In genomic region chr6:95116513-95116912, GRCm38 (mm10) we compare ENCODE assay signal across 8 mouse cellular contexts. TPM values are rescaled to one million over a fixed set of nuclear protein-coding genes. Genes with fewer than 3 reads are reported as not detected.
A peak's percentile ranks its signal among the peaks of the same experiment; 100 is the strongest.
DNase-seq lines count a peak whose midpoint lies in the region; ATAC-seq and TF ChIP-seq lines count a peak whose summit lies in the region.
"Had no signal": no experiment of that assay in that cellular context is flagged by ENCODE, and none has a peak within 500 bp of the region (broad histone marks: within the 10 kb centered on the region; RNA-seq: fewer than 3 reads in every experiment).

No protein-coding gene starts in this region.

- TF ChIP-seq CTCF in MEL (IDR thresholded peaks at IDR 0.05 in 2 of 3, conservative IDR thresholded peaks at IDR 0.05 in 1 of 3; ENCODE audit: control insufficient read depth in 1 of 3, insufficient read depth in 1 of 3, low read depth in 2 of 3, low read length in 3 of 3, poor library complexity in 1 of 3, severe bottlenecking in 1 of 3), result no peak

- no peak for TF ChIP-seq POLR2A in MEL (IDR thresholded peaks at IDR 0.05; ENCODE audit: control insufficient read depth in 1 of 2, insufficient read depth in 1 of 2, low read depth in 1 of 2, low read length in 2 of 2, poor library complexity in 1 of 2)

- H3K4me1 ChIP-seq in heart, embryonic 10.5 days, result peaks cover 8% of the 10 kb centered on the region; the same call in 1 of the 2 replicates
- H3K4me1 ChIP-seq in limb, embryonic 12.5 days (replicated peaks), result no peaks in the 10 kb centered on the region; the same call in 1 of the 2 replicates
- peaks cover 15% of the 10 kb centered on the region for H3K4me1 ChIP-seq in limb, embryonic 10.5 days
- peaks cover 4 to 5% of the 10 kb centered on the region in 2 experiments; a peak in 2 of 4 replicates for H3K4me1 ChIP-seq in MEL (ENCODE audit: control insufficient read depth in 1 of 2, insufficient read depth in 2 of 2, low read length in 2 of 2)
- H3K4me1 ChIP-seq in liver, embryonic 13.5 days (replicated peaks), result peaks cover 28% of the 10 kb centered on the region

- no peak overlapping the region for H3K9ac ChIP-seq in limb, embryonic 12.5 days (replicated peaks)
- H3K9ac ChIP-seq in MEL (ENCODE audit: control insufficient read depth, low read depth, low read length, poor library complexity, severe bottlenecking), result peak overlapping the region; percentile 62
- H3K9ac ChIP-seq in liver, embryonic 13.5 days, result peak overlapping the region; percentile 63; the same call in 1 of the 2 replicates

- H3K4me2 ChIP-seq in limb, embryonic 12.5 days, result peak overlapping the region; percentile 52; the same call in 1 of the 2 replicates
- peak overlapping the region; percentile 70 for H3K4me2 ChIP-seq in liver, embryonic 13.5 days

- H3K27me3 ChIP-seq in heart, embryonic 10.5 days (ENCODE audit: insufficient read depth, poor library complexity, severe bottlenecking), result no peaks in the 10 kb centered on the region
- H3K27me3 ChIP-seq in limb, embryonic 12.5 days, result peaks cover 4% of the 10 kb centered on the region; the same call in 1 of the 2 replicates
- H3K27me3 ChIP-seq in limb, embryonic 10.5 days (ENCODE audit: low read depth, poor library complexity, severe bottlenecking), result peaks cover 3% of the 10 kb centered on the region; the same call in 1 of the 2 replicates
- no peaks in the 10 kb centered on the region for H3K27me3 ChIP-seq in MEL (ENCODE audit: control insufficient read depth in 1 of 2, insufficient read depth in 2 of 2, low read length in 2 of 2)
- H3K27me3 ChIP-seq in liver, embryonic 13.5 days, result no peaks in the 10 kb centered on the region

- no peak for TF ChIP-seq RAD21 in MEL (IDR thresholded peaks at IDR 0.05; ENCODE audit: low read depth, low read length)

- no peak for ATAC-seq in limb, embryonic 12.5 days (ENCODE audit: insufficient number of reproducible peaks, insufficient read depth, low FRiP score, low TSS enrichment, low read depth)
- no peak for ATAC-seq in liver, embryonic 13.5 days (ENCODE audit: low read depth)
- no peak for ATAC-seq in granulocyte monocyte progenitor cell, adult 5-6 weeks (replicated peaks; ENCODE audit: poor library complexity, severe bottlenecking)

- H3K36me3 ChIP-seq in heart, embryonic 10.5 days, result no peaks in the 10 kb centered on the region
- H3K36me3 ChIP-seq in limb, embryonic 12.5 days, result peaks cover 1% of the 10 kb centered on the region; the same call in 1 of the 2 replicates
- no peaks in the 10 kb centered on the region for H3K36me3 ChIP-seq in limb, embryonic 10.5 days
- H3K36me3 ChIP-seq in MEL (ENCODE audit: control insufficient read depth in 1 of 2, insufficient read depth in 2 of 2, low read length in 2 of 2), result peaks cover 0 to 18% of the 10 kb centered on the region in 2 experiments; a peak in 3 of 4 replicates
- H3K36me3 ChIP-seq in liver, embryonic 13.5 days, result peaks cover 9% of the 10 kb centered on the region; the same call in 1 of the 2 replicates

- no peak for TF ChIP-seq EP300 in MEL (IDR thresholded peaks at IDR 0.05; ENCODE audit: low read depth in 1 of 2, low read length in 2 of 2)

- H3K9me3 ChIP-seq in heart, embryonic 10.5 days, result no peaks in the 10 kb centered on the region
- H3K9me3 ChIP-seq in limb, embryonic 12.5 days, result no peaks in the 10 kb centered on the region
- no peaks in the 10 kb centered on the region for H3K9me3 ChIP-seq in limb, embryonic 10.5 days (replicated peaks)
- no peaks in the 10 kb centered on the region for H3K9me3 ChIP-seq in MEL (replicated peaks; ENCODE audit: insufficient read depth, low read length)
- H3K9me3 ChIP-seq in liver, embryonic 13.5 days (replicated peaks), result no peaks in the 10 kb centered on the region

- 52% methylated on average over 8 of the region's 8 CpGs for WGBS in heart, embryonic 10.5 days
- WGBS in limb, embryonic 12.5 days, result 75% methylated on average over 8 of the region's 8 CpGs
- 49% methylated on average over 8 of the region's 8 CpGs for WGBS in limb, embryonic 10.5 days
- WGBS in liver, embryonic 13.5 days (ENCODE audit: insufficient replicate concordance), result 39% methylated on average over 8 of the region's 8 CpGs

- H3K4me3 ChIP-seq in heart, embryonic 10.5 days, result peak overlapping the region; percentile 92
- H3K4me3 ChIP-seq in limb, embryonic 12.5 days (replicated peaks), result no peak overlapping the region
- H3K4me3 ChIP-seq in limb, embryonic 10.5 days, result no peak overlapping the region
- H3K4me3 ChIP-seq in MEL (ENCODE audit: control insufficient read depth in 1 of 2, insufficient read depth in 1 of 2, low read depth in 2 of 2, low read length in 2 of 2), result peak overlapping the region; percentile 37 to 70
- H3K4me3 ChIP-seq in liver, embryonic 13.5 days (replicated peaks), result peak overlapping the region; percentile 89

- DNase-seq in heart, embryonic 10.5 days (ENCODE audit: low spot score), result no peak
- no peak for DNase-seq in heart, postnatal 4 days
- no peak for DNase-seq in limb, embryonic 10.5 days (ENCODE audit: low spot score)
- DNase-seq in MEL (ENCODE audit: low read depth, low spot score), result peak; percentile 41
- no peak for DNase-seq in liver, embryonic 13.5 days
- DNase-seq: kidney, postnatal 14 days had no signal

- peaks cover 18% of the 10 kb centered on the region for H3K79me2 ChIP-seq in MEL (ENCODE audit: control insufficient read depth, insufficient read depth, low read length, poor library complexity)

- H3K27ac ChIP-seq in heart, embryonic 10.5 days, result no peak overlapping the region
- no peak overlapping the region for H3K27ac ChIP-seq in limb, embryonic 12.5 days
- H3K27ac ChIP-seq in limb, embryonic 10.5 days, result no peak overlapping the region
- no peak overlapping the region for H3K27ac ChIP-seq in MEL (ENCODE audit: control insufficient read depth, low read depth, low read length)
- no peak overlapping the region for H3K27ac ChIP-seq in liver, embryonic 13.5 days

TF ChIP-seq in MEL, 35 proteins besides CTCF, POLR2A, EP300 and RAD21:
- TF ChIP-seq GATA1 (IDR thresholded peaks at IDR 0.05; ENCODE audit: low read depth, low read length) (no peak), ZNF384 (IDR thresholded peaks at IDR 0.05; ENCODE audit: low read depth, low read length) (no peak), ELF1 (IDR thresholded peaks at IDR 0.05; ENCODE audit: low read depth, low read length) (no peak), SIN3A (IDR thresholded peaks at IDR 0.05; ENCODE audit: low read length) (0 out of 2 replicates have a peak, but pooled peaks have one; percentile 27), RCOR1 (IDR thresholded peaks at IDR 0.05; ENCODE audit: low read depth, low read length) (no peak), MXI1 (IDR thresholded peaks at IDR 0.05; ENCODE audit: low read depth, low read length) (peak; percentile 76), JUND (IDR thresholded peaks at IDR 0.05; ENCODE audit: low read depth, low read length) (peak; percentile 91), CHD2 (IDR thresholded peaks at IDR 0.05; ENCODE audit: low read length) (no peak), MAX (IDR thresholded peaks at IDR 0.05; ENCODE audit: low read length) (peak; percentile 61)

RNA-seq across cellular contexts. Expression of gene Kbtbd8, which starts 0.5 kb away (rescaled TPM):
- 3.7 and 4.6 TPM in 2 replicates for polyA plus RNA-seq in heart, embryonic 10.5 days (2016; fragmentation: Nextera tagmentation; extraction: Ambion mirVana)
- under 1 TPM; 0.24 to 0.32 TPM for total RNA-seq in heart, postnatal 4 days (2021)
- 4.5 and 5.1 TPM in 2 replicates for polyA plus RNA-seq in limb, embryonic 12.5 days (2016; fragmentation: Nextera tagmentation; extraction: Ambion mirVana)
- polyA plus RNA-seq in limb, embryonic 10.5 days (2016; fragmentation: Nextera tagmentation; extraction: Ambion mirVana), result 7.4 and 9.2 TPM in 2 replicates
- 10.4 and 13.5 TPM in 2 replicates for total RNA-seq in MEL (2012; rRNA removed)
- polyA plus RNA-seq in MEL (2012; ENCODE audit: insufficient read depth in 1 of 2, insufficient read length in 2 of 2, low read depth in 1 of 2, low replicate concordance in 2 of 2, missing spikeins in 1 of 2), result 1 to 10 TPM in 1 of 2 experiments, not detected in 1; 7.0 TPM
- 4.7 and 7.0 TPM in 2 replicates for polyA plus RNA-seq in liver, embryonic 13.5 days (2015; fragmentation: Nextera tagmentation; extraction: Ambion mirVana)
- total RNA-seq in granulocyte monocyte progenitor cell, adult 5-6 weeks (2014; fragmentation: Nextera tagmentation), result 6.4 and 9.8 TPM in 2 replicates
- total RNA-seq in granulocyte monocyte progenitor cell, adult 5-6 weeks (2017), result 7.2 and 8.1 TPM in 2 replicates

Comparison
In these comparisons a context has a peak if more than half of its experiments do, and no peak if none do; other contexts are left out.
1. H3K4me3 ChIP-seq: peak in heart, embryonic 10.5 days (single experiment), MEL (2 of 2) and liver, embryonic 13.5 days (single experiment); none in limb, embryonic 12.5 days (single experiment) and limb, embryonic 10.5 days (single experiment).